Mouse (Mus musculus) spleen, adult 2 months (tissue): ENCODE results near the gene Ugp2.

Experiments
- CTCF ChIP-seq: fragments of 200-500 bp; IDR thresholded peaks from 2 replicates; pipeline ENCODE4 v1.5.1; 2011; ENCODE audit warnings: mild to moderate bottlenecking, inconsistent platforms; ENCODE audit not compliant: insufficient read depth, insufficient read length, insufficient replicate concordance; ENCODE audit errors: extremely low read depth
- POLR2A ChIP-seq: fragments of 200-500 bp; IDR thresholded peaks from 2 replicates; pipeline ENCODE4 v1.6.1; 2011; ENCODE audit warnings: low read depth, low read length, inconsistent platforms

DNA sequence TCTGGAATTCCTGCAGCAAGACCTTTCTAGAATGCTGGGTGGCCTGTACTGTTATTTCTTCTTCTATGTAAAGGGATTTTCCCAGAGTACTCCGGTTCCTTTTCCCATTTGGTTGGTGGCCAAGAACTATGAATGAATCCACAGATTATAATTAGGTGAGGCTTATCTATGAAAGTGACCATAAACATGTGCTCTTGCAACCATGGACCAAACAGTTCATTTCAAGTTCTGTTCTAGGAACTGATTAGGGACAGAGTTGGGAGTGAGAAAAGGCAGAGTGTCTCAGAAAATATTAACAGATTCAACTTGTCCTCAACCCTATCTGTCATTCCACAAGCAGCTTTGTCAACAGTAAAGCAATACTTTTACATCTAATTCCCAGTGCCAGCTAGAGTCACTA, 35.1 kb upstream of the Ugp2 start:
- TF ChIP-seq POLR2A, result no peak
- no peak for TF ChIP-seq CTCF
